In genomic region chr11:87763511-87763987, GRCm38 (mm10) we compare ENCODE assay signal across 8 mouse cellular contexts. TPM values are rescaled to one million over a fixed set of nuclear protein-coding genes. Genes with fewer than 3 reads are reported as not detected.
DNase-seq lines count a peak whose midpoint lies in the region; ATAC-seq and TF ChIP-seq lines count a peak whose summit lies in the region.

No protein-coding gene starts in this region.

- peak overlapping the region; percentile 49 for H3K4me3 ChIP-seq in lung, embryonic 14.5 days (ENCODE audit: low read depth, low read length)
- peak overlapping the region; percentile 48 for H3K4me3 ChIP-seq in liver, embryonic 16.5 days (ENCODE audit: low read depth, low read length)

- no peaks in the 10 kb centered on the region for H3K9me3 ChIP-seq in lung, embryonic 14.5 days (ENCODE audit: low read depth, low read length)
- no peaks in the 10 kb centered on the region for H3K9me3 ChIP-seq in liver, embryonic 16.5 days (replicated peaks; ENCODE audit: control insufficient read depth, low read length)

- WGBS in lung, embryonic 14.5 days = 2% methylated on average over 17 of the region's 17 CpGs
- WGBS in liver, embryonic 16.5 days (ENCODE audit: insufficient replicate concordance) = 31% methylated on average over 17 of the region's 17 CpGs

- DNase-seq in lung, embryonic 14.5 days = peak; percentile 54
- DNase-seq in lung, postnatal 25 days (ENCODE audit: low spot score) = no peak
- peak; percentile 84 for DNase-seq in cerebellum, adult 11 months
- peak; percentile 80 to 90 for DNase-seq in frontal cortex, adult 2 months (ENCODE audit: extremely low spot score in 1 of 2, low spot score in 1 of 2)
- DNase-seq in kidney, postnatal 36 days = peak; percentile 66 to 69
- peak; percentile 69 for DNase-seq in right cerebral cortex, postnatal 4 days
- no peak for DNase-seq in gastrocnemius, adult 18-20 months (ENCODE audit: low spot score)

- H3K4me1 ChIP-seq in lung, embryonic 14.5 days (ENCODE audit: insufficient read depth) = 0 out of 2 replicates have a peak, but pooled peaks cover 4% of the 10 kb centered on the region
- H3K4me1 ChIP-seq in liver, embryonic 16.5 days (ENCODE audit: control insufficient read depth, low read depth, low read length) = peaks cover 18% of the 10 kb centered on the region

- H3K36me3 ChIP-seq in lung, embryonic 14.5 days (ENCODE audit: insufficient read depth) = no peaks in the 10 kb centered on the region
- no peaks in the 10 kb centered on the region for H3K36me3 ChIP-seq in liver, embryonic 16.5 days (ENCODE audit: control insufficient read depth, insufficient read depth)

- peak overlapping the region; percentile 53; the same call in 1 of the 2 replicates for H3K9ac ChIP-seq in lung, embryonic 14.5 days
- H3K9ac ChIP-seq in liver, embryonic 16.5 days (ENCODE audit: low read depth, low read length) = no peak overlapping the region; the same call in 1 of the 2 replicates

- H3K4me2 ChIP-seq in lung, embryonic 14.5 days = peak overlapping the region; percentile 93
- H3K4me2 ChIP-seq in liver, embryonic 16.5 days (ENCODE audit: low read depth, low read length) = peak overlapping the region; percentile 58

- peaks cover 76% of the 10 kb centered on the region for H3K27me3 ChIP-seq in lung, embryonic 14.5 days (ENCODE audit: insufficient read depth, low read length)
- H3K27me3 ChIP-seq in liver, embryonic 16.5 days (ENCODE audit: control insufficient read depth, insufficient read depth, low read depth, low read length) = peaks cover 57% of the 10 kb centered on the region

- H3K27ac ChIP-seq in lung, embryonic 14.5 days (ENCODE audit: low read depth) = no peak overlapping the region
- no peak overlapping the region for H3K27ac ChIP-seq in liver, embryonic 16.5 days (ENCODE audit: low read length)

- ATAC-seq in lung, embryonic 14.5 days (ENCODE audit: insufficient read depth) = peak; percentile 47
- ATAC-seq in liver, embryonic 16.5 days (ENCODE audit: low read depth) = no peak

- peak; percentile 17; the same call in 1 of the 2 replicates for TF ChIP-seq CTCF in lung, embryonic 14.5 days (IDR thresholded peaks at IDR 0.05; ENCODE audit: low read depth)

RNA-seq across cellular contexts. Expression of gene Tspoap1, which starts 3.2 kb away (rescaled TPM):
- 1.5 and 2.5 TPM in 2 replicates for polyA plus RNA-seq in lung, embryonic 14.5 days (2014; fragmentation: Nextera tagmentation; extraction: Ambion mirVana)
- 294 and 326 TPM in 2 replicates for polyA plus RNA-seq in frontal cortex, adult 2 months (2012; rRNA removed)
- 1.7 and 2.7 TPM in 2 replicates for polyA plus RNA-seq in liver, embryonic 16.5 days (2015; fragmentation: Nextera tagmentation; extraction: Ambion mirVana)
- not detected for total RNA-seq in gastrocnemius, adult 18-20 months (2021)

RNA-seq across cellular contexts. Expression of gene Supt4a, which starts 26.2 kb away (rescaled TPM):
- 145 and 146 TPM in 2 replicates for polyA plus RNA-seq in lung, embryonic 14.5 days (2014; fragmentation: Nextera tagmentation; extraction: Ambion mirVana)
- 146 and 148 TPM in 2 replicates for polyA plus RNA-seq in frontal cortex, adult 2 months (2012; rRNA removed)
- polyA plus RNA-seq in liver, embryonic 16.5 days (2015; fragmentation: Nextera tagmentation; extraction: Ambion mirVana) = 180 and 196 TPM in 2 replicates
- 10 to 100 TPM; 33.5 to 36.3 TPM for total RNA-seq in gastrocnemius, adult 18-20 months (2021)

RNA-seq across cellular contexts. Expression of gene Mpo, which starts 29.8 kb away (rescaled TPM):
- 0.37 and 0.89 TPM in 2 replicates for polyA plus RNA-seq in lung, embryonic 14.5 days (2014; fragmentation: Nextera tagmentation; extraction: Ambion mirVana)
- polyA plus RNA-seq in frontal cortex, adult 2 months (2012; rRNA removed) = 0.34 TPM in 1 of 2 replicates, not detected in the other
- polyA plus RNA-seq in liver, embryonic 16.5 days (2015; fragmentation: Nextera tagmentation; extraction: Ambion mirVana) = 420 and 425 TPM in 2 replicates
- not detected for total RNA-seq in gastrocnemius, adult 18-20 months (2021)

Comparison
In these comparisons a context has a peak if more than half of its experiments do, and no peak if none do; other contexts are left out.
1. DNase-seq: peak in lung, embryonic 14.5 days (single experiment), cerebellum, adult 11 months (single experiment), frontal cortex, adult 2 months (2 of 2), kidney, postnatal 36 days (2 of 2) and right cerebral cortex, postnatal 4 days (single experiment); none in lung, postnatal 25 days (single experiment) and gastrocnemius, adult 18-20 months (single experiment).
2. RNA of gene Tspoap1, which starts 3.2 kb away (polyA plus RNA-seq): 294 to 326 TPM in frontal cortex, adult 2 months; 1.7 to 2.7 TPM in liver, embryonic 16.5 days and 1.5 to 2.5 TPM in lung, embryonic 14.5 days; every median in the first group is over 10 times any median in the second.
3. RNA of gene Mpo, which starts 29.8 kb away (polyA plus RNA-seq): 420 to 425 TPM in liver, embryonic 16.5 days; 0.37 to 0.89 TPM in lung, embryonic 14.5 days and 0.34 TPM in frontal cortex, adult 2 months; every median in the first group is over 100 times any median in the second.